Mouse (Mus musculus) erythroblast, embryonic 14.5 days (primary cell): ENCODE data around the gene Tmem209.

Experiments used
- GATA1 ChIP-seq: IDR thresholded peaks from 2 replicates; pipeline ENCODE4 v1.6.1; 2012; ENCODE audit warnings: low read length, inconsistent platforms, mixed read lengths
- TAL1 ChIP-seq: IDR thresholded peaks from 3 replicates; pipeline ENCODE4 v1.6.1; 2012; ENCODE audit warnings: low read length, inconsistent platforms, mixed read lengths

DNA sequence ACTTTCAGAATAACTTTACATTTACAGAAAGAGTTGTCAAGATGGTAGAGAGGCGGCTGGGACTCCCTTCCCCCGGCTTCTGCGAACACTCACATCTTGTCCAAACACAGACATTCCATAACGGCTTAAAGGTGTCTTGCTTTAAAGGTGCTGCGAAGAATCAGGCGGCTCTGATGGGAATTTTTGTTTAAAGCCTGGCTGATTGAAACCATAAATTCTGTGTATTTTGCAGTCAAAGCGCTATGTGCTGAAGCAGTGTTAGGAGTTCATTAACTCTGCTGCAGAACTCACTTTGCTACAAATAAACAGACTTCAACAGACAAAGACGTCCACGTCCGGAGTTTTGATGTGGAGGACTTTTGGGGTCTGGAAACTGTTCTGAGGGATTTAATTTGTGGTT lies 28.7 kb upstream of the Tmem209 start:
- TF ChIP-seq GATA1, result no peak
- TF ChIP-seq TAL1, result no peak
